Mouse (Mus musculus): ENCODE measurements at regions not wholly inside any gene's neighbourhood (a gene's known extent, or its start where the extent isn't known, plus 50 kb on each side); places are given as distances from the start of the nearest gene placed in this dataset.

- no peak for TF ChIP-seq POU5F1 (IDR thresholded peaks at IDR 0.05; ENCODE audit: borderline replicate concordance, low read length)
- no peak for TF ChIP-seq CTCF (conservative IDR thresholded peaks at IDR 0.05; ENCODE audit: low read length)
- H3K36me3 ChIP-seq (ENCODE audit: insufficient read depth, low read length): no peaks in the 10 kb centered on the region
- H3K4me3 ChIP-seq (replicated peaks; ENCODE audit: low read length): no peak overlapping the region
- no peaks in the 10 kb centered on the region; the same call in 1 of the 2 replicates for H3K27me3 ChIP-seq (ENCODE audit: insufficient read depth, low read length)
- no peaks in the 10 kb centered on the region for H3K9me3 ChIP-seq (ENCODE audit: low read length)
- H3K4me1 ChIP-seq (replicated peaks; ENCODE audit: low read depth, low read length): no peaks in the 10 kb centered on the region
These were observed 158.0 kb downstream of the Kcna5 start for GRCm38 (mm10) chr6:126377216-126377615.

DNA sequence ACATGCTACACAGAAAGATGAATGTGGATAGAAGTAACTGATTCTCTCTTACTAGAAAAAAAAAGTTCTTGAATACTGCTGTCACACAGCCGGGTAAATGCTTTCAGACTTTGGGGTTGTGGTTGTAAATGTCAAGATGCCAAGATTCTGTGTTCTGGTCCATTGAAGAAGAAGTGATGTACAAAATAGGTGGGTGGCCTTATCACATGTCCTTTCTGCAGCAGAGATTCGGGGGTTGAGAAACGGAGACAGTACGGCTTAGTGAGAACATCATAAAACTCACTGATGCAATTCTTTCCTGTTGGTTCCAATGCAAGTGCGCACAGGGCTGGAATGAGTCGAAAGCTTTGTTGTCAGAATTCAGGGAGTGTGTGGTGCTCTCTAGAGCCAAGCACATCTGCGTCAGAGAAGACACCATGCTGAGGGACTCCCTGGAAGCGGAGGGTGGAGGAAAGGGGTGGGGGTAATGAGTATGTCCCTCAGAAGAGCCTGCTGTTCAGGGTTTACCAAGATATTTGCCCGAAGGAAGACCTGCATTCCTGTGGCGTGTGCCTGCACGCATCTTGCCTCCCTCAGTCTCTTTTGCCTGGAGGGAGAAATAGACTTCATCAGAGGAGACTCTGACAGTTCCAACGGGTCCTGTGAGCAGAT lies 160.1 kb downstream of the Kcna5 start:
- no peaks in the 10 kb centered on the region for H3K4me1 ChIP-seq (replicated peaks; ENCODE audit: low read depth, low read length)
- H3K27me3 ChIP-seq (ENCODE audit: insufficient read depth, low read length): no peaks in the 10 kb centered on the region; the same call in 1 of the 2 replicates

GRCm38 (mm10) chr6:126371971-126372370 lies 163.2 kb downstream of the Kcna5 start:
- TF ChIP-seq NANOG (IDR thresholded peaks at IDR 0.05; ENCODE audit: borderline replicate concordance, low read length) (no peak), CTCF (conservative IDR thresholded peaks at IDR 0.05; ENCODE audit: low read length) (peak; percentile 28), POU5F1 (IDR thresholded peaks at IDR 0.05; ENCODE audit: borderline replicate concordance, low read length) (no peak)
- H3K9me3 ChIP-seq (ENCODE audit: low read length): peaks cover 5% of the 10 kb centered on the region; the same call in 1 of the 2 replicates
- no peak overlapping the region for H3K4me3 ChIP-seq (replicated peaks; ENCODE audit: low read length)
- no peaks in the 10 kb centered on the region for H3K36me3 ChIP-seq (ENCODE audit: insufficient read depth, low read length)
- H3K4me1 ChIP-seq (replicated peaks; ENCODE audit: low read depth, low read length): no peaks in the 10 kb centered on the region
- H3K27me3 ChIP-seq (ENCODE audit: insufficient read depth, low read length): no peaks in the 10 kb centered on the region; the same call in 1 of the 2 replicates

More for the DNA sequence above, 160.1 kb downstream of the Kcna5 start:
- Histone ChIP-seq H3K4me3 (replicated peaks; ENCODE audit: low read length) (no peak overlapping the region), H3K9me3 (ENCODE audit: low read length) (no peaks in the 10 kb centered on the region), H3K36me3 (ENCODE audit: insufficient read depth, low read length) (no peaks in the 10 kb centered on the region)
- TF ChIP-seq NANOG (IDR thresholded peaks at IDR 0.05; ENCODE audit: borderline replicate concordance, low read length): no peak
- no peak for TF ChIP-seq POU5F1 (IDR thresholded peaks at IDR 0.05; ENCODE audit: borderline replicate concordance, low read length)
- TF ChIP-seq CTCF (conservative IDR thresholded peaks at IDR 0.05; ENCODE audit: low read length): no peak

DNA sequence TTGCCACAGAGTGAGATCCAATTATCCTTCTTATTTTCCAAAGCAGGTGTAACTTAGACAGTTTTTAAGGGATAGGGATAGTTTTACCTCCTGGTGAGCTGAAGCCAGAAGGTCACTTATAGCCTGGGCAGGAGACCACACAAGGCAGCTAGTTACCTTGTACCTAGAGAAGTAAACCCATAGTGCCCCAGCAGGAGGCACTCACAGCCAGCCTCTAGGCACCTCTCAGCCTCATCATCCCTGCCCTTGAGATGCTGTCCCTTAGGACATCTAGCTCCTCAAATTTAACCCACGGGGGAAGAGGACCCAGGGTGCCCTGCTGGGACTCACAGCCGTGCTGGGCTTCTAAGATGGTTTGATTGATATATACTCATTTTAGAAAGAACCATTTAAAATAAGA lies 163.7 kb downstream of the Kcna5 start:
- TF ChIP-seq POU5F1 (IDR thresholded peaks at IDR 0.05; ENCODE audit: borderline replicate concordance, low read length): no peak
- TF ChIP-seq NANOG (IDR thresholded peaks at IDR 0.05; ENCODE audit: borderline replicate concordance, low read length): no peak
- no peak for TF ChIP-seq CTCF (conservative IDR thresholded peaks at IDR 0.05; ENCODE audit: low read length)
- no peaks in the 10 kb centered on the region for H3K36me3 ChIP-seq (ENCODE audit: insufficient read depth, low read length)
- H3K9me3 ChIP-seq (ENCODE audit: low read length): peaks cover 5% of the 10 kb centered on the region; the same call in 1 of the 2 replicates

GRCm38 (mm10) chr6:126365495-126365894 lies 169.7 kb downstream of the Kcna5 start:
- Histone ChIP-seq H3K27me3 (ENCODE audit: insufficient read depth, low read length) (no peaks in the 10 kb centered on the region), H3K36me3 (ENCODE audit: insufficient read depth, low read length) (no peaks in the 10 kb centered on the region), H3K9me3 (ENCODE audit: low read length) (peaks cover 5% of the 10 kb centered on the region; the same call in 1 of the 2 replicates), H3K4me1 (replicated peaks; ENCODE audit: low read depth, low read length) (peaks cover 9% of the 10 kb centered on the region), H3K4me3 (replicated peaks; ENCODE audit: low read length) (no peak overlapping the region)
- TF ChIP-seq NANOG (IDR thresholded peaks at IDR 0.05; ENCODE audit: borderline replicate concordance, low read length): no peak

More for the DNA sequence above, 163.7 kb downstream of the Kcna5 start:
- Histone ChIP-seq H3K27me3 (ENCODE audit: insufficient read depth, low read length) (no peaks in the 10 kb centered on the region; the same call in 1 of the 2 replicates), H3K4me3 (replicated peaks; ENCODE audit: low read length) (no peak overlapping the region), H3K4me1 (replicated peaks; ENCODE audit: low read depth, low read length) (no peaks in the 10 kb centered on the region)

GRCm38 (mm10) chr6:126362331-126362730 lies 172.9 kb downstream of the Kcna5 start:
- no peak overlapping the region for H3K4me3 ChIP-seq (replicated peaks; ENCODE audit: low read length)
- H3K36me3 ChIP-seq (ENCODE audit: insufficient read depth, low read length): no peaks in the 10 kb centered on the region
- H3K4me1 ChIP-seq (replicated peaks; ENCODE audit: low read depth, low read length): peaks cover 9% of the 10 kb centered on the region
- H3K27me3 ChIP-seq (ENCODE audit: insufficient read depth, low read length): no peaks in the 10 kb centered on the region
- no peaks in the 10 kb centered on the region for H3K9me3 ChIP-seq (ENCODE audit: low read length)
- no peak for TF ChIP-seq POU5F1 (IDR thresholded peaks at IDR 0.05; ENCODE audit: borderline replicate concordance, low read length)
- TF ChIP-seq NANOG (IDR thresholded peaks at IDR 0.05; ENCODE audit: borderline replicate concordance, low read length): no peak
- no peak for TF ChIP-seq CTCF (conservative IDR thresholded peaks at IDR 0.05; ENCODE audit: low read length)

DNA sequence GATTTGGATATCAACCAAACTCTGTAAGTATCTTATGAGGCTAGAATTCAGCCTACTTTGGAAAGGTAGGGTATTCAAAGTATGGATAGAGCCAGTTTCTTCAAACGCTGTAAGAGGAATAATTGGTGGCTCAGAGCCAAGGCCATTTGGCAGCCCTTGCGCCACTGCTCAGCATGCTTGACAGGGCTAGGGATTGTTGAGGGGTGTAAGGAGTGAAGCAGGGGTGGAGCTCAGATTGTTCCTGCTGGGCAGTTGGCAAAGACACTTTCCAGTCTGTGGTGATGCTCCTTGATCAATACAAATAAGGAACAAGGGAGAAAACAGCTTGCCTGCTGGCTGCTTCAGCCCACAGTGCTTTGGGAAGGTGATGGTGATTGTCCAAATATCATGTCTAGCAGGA lies 181.9 kb downstream of the Kcna5 start:
- Histone ChIP-seq H3K4me1 (replicated peaks; ENCODE audit: low read depth, low read length) (no peaks in the 10 kb centered on the region), H3K4me3 (replicated peaks; ENCODE audit: low read length) (no peak overlapping the region), H3K9me3 (ENCODE audit: low read length) (no peaks in the 10 kb centered on the region), H3K27me3 (ENCODE audit: insufficient read depth, low read length) (no peaks in the 10 kb centered on the region; the same call in 1 of the 2 replicates), H3K36me3 (ENCODE audit: insufficient read depth, low read length) (no peaks in the 10 kb centered on the region)
- TF ChIP-seq NANOG (IDR thresholded peaks at IDR 0.05; ENCODE audit: borderline replicate concordance, low read length) (no peak), CTCF (conservative IDR thresholded peaks at IDR 0.05; ENCODE audit: low read length) (no peak), POU5F1 (IDR thresholded peaks at IDR 0.05; ENCODE audit: borderline replicate concordance, low read length) (no peak)

- no peak for TF ChIP-seq NANOG (IDR thresholded peaks at IDR 0.05; ENCODE audit: borderline replicate concordance, low read length)
- no peak for TF ChIP-seq CTCF (conservative IDR thresholded peaks at IDR 0.05; ENCODE audit: low read length)
- TF ChIP-seq POU5F1 (IDR thresholded peaks at IDR 0.05; ENCODE audit: borderline replicate concordance, low read length): no peak
- no peaks in the 10 kb centered on the region for H3K36me3 ChIP-seq (ENCODE audit: insufficient read depth, low read length)
- no peaks in the 10 kb centered on the region; the same call in 1 of the 2 replicates for H3K27me3 ChIP-seq (ENCODE audit: insufficient read depth, low read length)
- no peaks in the 10 kb centered on the region for H3K9me3 ChIP-seq (ENCODE audit: low read length)
- H3K4me3 ChIP-seq (replicated peaks; ENCODE audit: low read length): no peak overlapping the region
- H3K4me1 ChIP-seq (replicated peaks; ENCODE audit: low read depth, low read length): no peaks in the 10 kb centered on the region
These were observed 183.8 kb upstream of the Ntf3 start for GRCm38 (mm10) chr6:126350476-126350875.

DNA sequence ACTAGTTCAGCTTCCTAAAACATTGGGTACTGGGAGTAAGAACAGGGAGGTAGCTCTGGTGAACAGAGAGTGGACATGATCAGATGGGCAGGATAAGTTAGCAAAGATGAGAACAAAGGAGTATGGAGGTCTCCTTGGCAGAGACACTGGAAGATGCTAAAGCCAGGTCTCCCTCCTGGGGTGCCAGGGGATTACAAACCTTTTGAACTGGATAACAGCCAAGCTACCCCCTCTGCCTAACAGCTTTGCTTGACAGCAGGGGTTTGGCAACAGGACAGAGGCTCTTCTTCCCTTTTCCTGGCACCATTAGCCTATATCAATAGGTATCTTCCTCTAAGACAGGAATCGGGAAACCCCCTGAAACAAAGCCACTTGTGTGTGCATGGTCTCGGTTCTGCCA lies 183.2 kb upstream of the Ntf3 start:
- Histone ChIP-seq H3K36me3 (ENCODE audit: insufficient read depth, low read length) (no peaks in the 10 kb centered on the region), H3K4me1 (replicated peaks; ENCODE audit: low read depth, low read length) (no peaks in the 10 kb centered on the region)
- no peak for TF ChIP-seq NANOG (IDR thresholded peaks at IDR 0.05; ENCODE audit: borderline replicate concordance, low read length)
- no peak for TF ChIP-seq POU5F1 (IDR thresholded peaks at IDR 0.05; ENCODE audit: borderline replicate concordance, low read length)
- TF ChIP-seq CTCF (conservative IDR thresholded peaks at IDR 0.05; ENCODE audit: low read length): no peak

More for the DNA sequence above, 183.2 kb upstream of the Ntf3 start:
- no peaks in the 10 kb centered on the region for H3K9me3 ChIP-seq (ENCODE audit: low read length)
- no peak overlapping the region for H3K4me3 ChIP-seq (replicated peaks; ENCODE audit: low read length)
- H3K27me3 ChIP-seq (ENCODE audit: insufficient read depth, low read length): no peaks in the 10 kb centered on the region; the same call in 1 of the 2 replicates

Data from E14TG2a.4 (cell line).